ENCODE assay signal across 8 mouse cellular contexts in the genomic region with DNA sequence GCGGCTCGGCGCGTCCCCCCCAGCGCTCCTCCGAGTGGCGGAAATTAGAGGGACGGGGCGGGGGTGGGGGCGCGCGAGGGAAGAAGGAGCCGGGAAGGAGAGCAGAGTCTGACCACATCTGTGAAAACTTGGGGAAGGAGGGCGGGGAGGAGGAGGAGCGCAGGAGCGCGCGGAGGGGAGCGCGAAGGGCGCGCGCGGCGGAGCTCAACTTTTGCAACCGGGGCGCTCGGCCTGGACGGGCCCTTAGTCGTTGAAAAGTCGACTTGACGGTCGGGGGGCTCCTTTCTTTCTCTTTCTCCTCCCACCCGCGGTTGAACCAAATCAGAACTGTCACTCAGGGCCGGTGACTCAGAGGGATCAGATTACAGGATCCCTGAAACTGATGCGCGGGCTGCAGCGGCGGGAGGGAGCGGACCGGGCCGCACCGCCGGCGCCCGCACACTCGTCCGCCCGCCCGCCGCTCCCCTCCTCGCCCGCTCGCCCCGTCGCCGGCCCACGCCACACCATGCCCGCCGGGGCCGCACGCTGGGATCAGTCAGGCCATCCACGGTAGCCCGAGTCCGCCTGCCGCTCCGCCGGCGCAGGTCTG. TPM values are rescaled to one million over a fixed set of nuclear protein-coding genes. Genes with fewer than 3 reads are reported as not detected.
DNase-seq lines count a peak whose midpoint lies in the region; ATAC-seq lines count a peak whose summit lies in the region.

No protein-coding gene starts in this region.

- no peaks in the 10 kb centered on the region for H3K9me3 ChIP-seq in embryonic facial prominence, embryonic 14.5 days (ENCODE audit: control insufficient read depth, low read length)
- no peaks in the 10 kb centered on the region for H3K9me3 ChIP-seq in heart, embryonic 13.5 days
- no peaks in the 10 kb centered on the region for H3K9me3 ChIP-seq in stomach, embryonic 15.5 days

- H3K4me3 ChIP-seq in embryonic facial prominence, embryonic 14.5 days (ENCODE audit: low read depth, low read length), result peak overlapping the region; percentile 96
- H3K4me3 ChIP-seq in heart, embryonic 13.5 days, result peak overlapping the region; percentile 83
- H3K4me3 ChIP-seq in stomach, embryonic 15.5 days (replicated peaks), result peak overlapping the region; percentile 62

- ATAC-seq in embryonic facial prominence, embryonic 14.5 days (ENCODE audit: low read depth), result peak; percentile 84
- peak; percentile 65 for ATAC-seq in heart, embryonic 13.5 days (ENCODE audit: extremely low read depth, insufficient number of reproducible peaks, low FRiP score, low TSS enrichment)
- ATAC-seq in megakaryocyte progenitor cell, adult 5-6 weeks (replicated peaks; ENCODE audit: poor library complexity), result peak; percentile 35
- ATAC-seq in stomach, embryonic 15.5 days (ENCODE audit: insufficient read depth, low FRiP score, low read depth), result peak; percentile 86

- WGBS in embryonic facial prominence, embryonic 14.5 days, result under 1% methylated on average over 38 of the region's 70 CpGs
- under 1% methylated on average over 46 of the region's 70 CpGs for WGBS in heart, embryonic 13.5 days
- under 1% methylated on average over 58 of the region's 70 CpGs for WGBS in stomach, embryonic 15.5 days

- peaks cover 22% of the 10 kb centered on the region for H3K4me1 ChIP-seq in embryonic facial prominence, embryonic 14.5 days (ENCODE audit: control insufficient read depth, insufficient read depth, low read length)
- H3K4me1 ChIP-seq in heart, embryonic 13.5 days, result peaks cover 25% of the 10 kb centered on the region
- H3K4me1 ChIP-seq in stomach, embryonic 15.5 days, result no peaks in the 10 kb centered on the region

- H3K27me3 ChIP-seq in embryonic facial prominence, embryonic 14.5 days (replicated peaks; ENCODE audit: control insufficient read depth, insufficient read depth, low read length), result no peaks in the 10 kb centered on the region
- H3K27me3 ChIP-seq in heart, embryonic 13.5 days (replicated peaks), result peaks cover 50% of the 10 kb centered on the region
- H3K27me3 ChIP-seq in stomach, embryonic 15.5 days (replicated peaks), result no peaks in the 10 kb centered on the region

- peak overlapping the region; percentile 57 for H3K4me2 ChIP-seq in embryonic facial prominence, embryonic 14.5 days (ENCODE audit: low read depth, low read length)
- H3K4me2 ChIP-seq in heart, embryonic 13.5 days, result peak overlapping the region; percentile 88
- H3K4me2 ChIP-seq in stomach, embryonic 15.5 days, result peak overlapping the region; percentile 76

- H3K9ac ChIP-seq in embryonic facial prominence, embryonic 14.5 days (ENCODE audit: low read depth, low read length), result peak overlapping the region; percentile 98
- H3K9ac ChIP-seq in heart, embryonic 13.5 days, result peak overlapping the region; percentile 90
- H3K9ac ChIP-seq in stomach, embryonic 15.5 days, result peak overlapping the region; percentile 61

- peak overlapping the region; percentile 99 for H3K27ac ChIP-seq in embryonic facial prominence, embryonic 14.5 days (replicated peaks; ENCODE audit: low read depth, low read length)
- H3K27ac ChIP-seq in heart, embryonic 13.5 days (replicated peaks), result peak overlapping the region; percentile 94
- peak overlapping the region; percentile 95 for H3K27ac ChIP-seq in stomach, embryonic 15.5 days

- DNase-seq in thymus, postnatal 14 days, result peak; percentile 2
- DNase-seq in thymus, postnatal 10 days (ENCODE audit: low spot score in 2 of 2), result no peak
- DNase-seq in embryonic facial prominence, embryonic 14.5 days (ENCODE audit: low spot score), result peak; percentile 92
- DNase-seq in kidney, postnatal 25 days, result peak; percentile 31 to 46
- no peak for DNase-seq in thymus, postnatal 25 days

- H3K36me3 ChIP-seq in embryonic facial prominence, embryonic 14.5 days (ENCODE audit: control insufficient read depth, insufficient read depth, low read length), result no peaks in the 10 kb centered on the region
- no peaks in the 10 kb centered on the region for H3K36me3 ChIP-seq in heart, embryonic 13.5 days
- H3K36me3 ChIP-seq in stomach, embryonic 15.5 days, result no peaks in the 10 kb centered on the region

RNA-seq across cellular contexts. Expression of gene Gli3, which starts 0.6 kb away (rescaled TPM):
- polyA plus RNA-seq in embryonic facial prominence, embryonic 14.5 days (2014; fragmentation: Nextera tagmentation; extraction: Ambion mirVana), result 20.5 and 22.2 TPM in 2 replicates
- 6.2 and 7.4 TPM in 2 replicates for polyA plus RNA-seq in heart, embryonic 13.5 days (2015; fragmentation: Nextera tagmentation; extraction: Ambion mirVana)
- total RNA-seq in megakaryocyte progenitor cell, adult 5-6 weeks (2015), result 0.02 and 0.25 TPM in 2 replicates
- total RNA-seq in megakaryocyte progenitor cell, adult 5-6 weeks (2017), result 0.14 and 0.71 TPM in 2 replicates
- 17.8 and 18.9 TPM in 2 replicates for polyA plus RNA-seq in stomach, embryonic 15.5 days (2015; fragmentation: Nextera tagmentation; extraction: Ambion mirVana)

Comparison
In these comparisons a context has a peak if more than half of its experiments do, and no peak if none do; other contexts are left out.
1. DNase-seq: peak in thymus, postnatal 14 days (single experiment), embryonic facial prominence, embryonic 14.5 days (single experiment) and kidney, postnatal 25 days (2 of 2); none in thymus, postnatal 10 days (0 of 2) and thymus, postnatal 25 days (single experiment).
2. ATAC-seq: peak in every context shown above with its lines; median percentile 86 in stomach, embryonic 15.5 days; 84 in embryonic facial prominence, embryonic 14.5 days; 65 in heart, embryonic 13.5 days; 35 in megakaryocyte progenitor cell, adult 5-6 weeks.
3. Peak in every context shown above with its lines, with median percentiles within 50 percentile points of each other: H3K27ac ChIP-seq, H3K4me2 ChIP-seq, H3K4me3 ChIP-seq and H3K9ac ChIP-seq.